Mouse (Mus musculus) natural killer cell, adult 2 months (primary cell): Measurements from ENCODE around the gene Gpc3.
A peak's percentile ranks its signal among the peaks of the same experiment; 100 is the strongest.

Source experiments
- DNase-seq, 2 experiments: peaks; one replicate each; pipeline ENCODE4 v3.0.0; 2022; ENCODE audit warnings: low spot score in 2 of 2

Gpc3 gene

DNA sequence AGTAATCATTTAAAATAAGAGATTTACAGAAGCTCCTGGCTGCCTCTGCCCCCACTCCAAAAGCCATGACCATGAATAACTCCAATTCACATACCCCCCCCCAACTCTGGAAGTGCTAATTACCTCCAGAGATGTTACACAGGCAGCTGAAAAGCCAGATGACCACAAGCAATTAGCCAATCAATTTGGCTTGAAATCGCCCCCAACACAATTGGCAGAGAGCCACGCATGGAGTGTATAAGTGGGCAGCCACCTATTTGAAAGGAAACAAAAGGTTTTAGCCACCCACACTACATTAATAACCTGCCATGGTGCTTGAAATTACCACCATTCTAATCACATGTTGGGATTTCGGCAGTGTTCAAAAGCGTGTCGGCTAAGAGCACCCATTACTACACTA lies 55.2 kb downstream of the Gpc3 start:
- no peak for DNase-seq

DNA sequence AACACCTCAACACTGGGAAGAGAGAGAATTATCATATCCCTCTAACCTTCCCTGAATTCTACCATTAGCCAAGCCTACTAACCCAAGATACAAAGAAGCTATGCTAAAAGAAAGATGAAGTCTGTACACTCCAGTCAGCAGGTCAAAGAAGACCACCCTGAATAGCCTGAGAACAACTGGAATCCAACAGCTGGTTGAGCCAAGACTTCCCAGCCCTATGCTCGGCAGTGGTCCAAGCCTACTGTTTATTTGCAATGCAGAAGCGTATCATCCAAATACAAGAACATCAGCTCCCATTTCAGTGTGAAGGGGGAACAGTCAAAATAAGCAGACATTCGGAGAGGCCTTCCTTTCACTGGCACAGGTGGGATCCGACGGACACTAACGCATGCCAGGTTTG lies 56.3 kb downstream of the Gpc3 start:
- DNase-seq, result no peak

DNA sequence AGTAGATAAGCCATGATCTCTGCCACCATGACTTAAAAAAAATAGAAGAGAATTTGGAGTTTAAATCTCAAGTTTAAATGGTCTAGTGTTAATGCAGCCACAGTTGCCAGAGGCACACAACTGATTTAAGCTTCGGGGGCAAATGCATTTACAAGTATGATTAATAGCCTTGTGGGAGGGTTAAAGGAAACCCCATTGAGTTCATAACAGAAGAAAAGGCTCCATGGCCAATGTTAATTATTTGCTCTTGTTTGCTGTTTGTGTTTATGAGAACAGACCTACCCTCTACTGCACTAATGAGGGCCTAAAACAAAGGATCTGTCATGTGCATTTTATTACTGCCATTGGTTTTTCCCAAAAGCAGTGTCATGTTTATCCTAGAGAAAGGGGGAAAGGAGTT lies 62.5 kb downstream of the Gpc3 start:
- no peak for DNase-seq

DNA sequence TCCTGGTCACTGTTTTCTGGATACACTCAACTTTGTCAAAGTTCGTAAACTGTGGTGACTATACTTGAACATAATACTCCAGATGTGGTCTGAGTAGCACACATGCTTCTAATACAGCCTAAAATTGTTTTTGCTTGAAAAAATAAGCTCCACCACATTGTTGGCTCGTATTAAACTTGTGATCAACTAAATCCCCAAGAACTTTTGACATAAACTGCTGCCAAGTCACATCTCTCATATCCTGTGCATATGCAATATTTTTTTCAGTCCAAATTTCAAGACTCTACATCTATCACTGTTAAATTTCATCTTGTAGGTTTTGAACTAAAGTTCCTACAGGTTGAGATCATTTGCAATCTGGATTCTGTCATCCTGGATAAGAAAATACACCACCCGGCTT lies 69.1 kb downstream of the Gpc3 start:
- DNase-seq, result no peak

DNA sequence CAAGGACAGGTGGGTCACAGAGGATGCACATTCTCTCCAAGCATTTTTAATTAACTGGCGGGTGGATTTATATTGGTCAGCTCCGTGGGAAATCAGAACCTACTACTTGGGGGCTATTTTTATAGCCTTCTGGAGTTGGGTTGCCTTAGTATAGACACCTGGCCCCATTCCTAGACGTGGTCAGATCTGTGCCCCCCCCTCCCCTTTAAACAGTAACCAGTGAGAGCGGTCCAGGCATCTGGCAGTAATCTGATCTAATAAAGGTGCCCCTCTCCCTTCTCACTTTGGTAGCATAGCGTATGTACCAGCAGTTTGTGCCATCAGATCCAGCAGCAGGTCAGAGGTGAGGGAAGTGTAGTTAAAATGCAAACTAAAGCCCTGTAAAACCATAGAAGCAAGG lies 76.5 kb downstream of the Gpc3 start:
- DNase-seq, result no peak

DNA sequence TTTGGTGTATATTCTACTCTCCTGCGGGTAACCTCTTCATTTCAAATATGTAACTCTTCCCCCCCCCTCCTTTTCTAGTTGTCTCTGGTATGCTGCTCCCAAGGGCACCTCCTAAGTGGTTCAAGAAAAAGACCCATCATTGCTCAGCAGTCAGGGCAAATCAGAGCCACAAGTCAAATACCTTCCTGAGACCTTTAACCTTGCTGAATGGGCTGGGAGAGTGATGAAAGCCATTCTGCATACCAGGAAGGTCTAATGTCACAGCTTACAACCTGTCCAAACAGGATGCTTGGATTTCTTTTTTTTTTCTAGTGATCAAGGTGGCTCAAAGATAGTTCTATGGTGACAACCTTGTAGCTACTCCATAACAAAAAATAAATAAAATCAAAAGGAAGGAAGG lies 80.0 kb downstream of the Gpc3 start:
- no peak for DNase-seq

DNA sequence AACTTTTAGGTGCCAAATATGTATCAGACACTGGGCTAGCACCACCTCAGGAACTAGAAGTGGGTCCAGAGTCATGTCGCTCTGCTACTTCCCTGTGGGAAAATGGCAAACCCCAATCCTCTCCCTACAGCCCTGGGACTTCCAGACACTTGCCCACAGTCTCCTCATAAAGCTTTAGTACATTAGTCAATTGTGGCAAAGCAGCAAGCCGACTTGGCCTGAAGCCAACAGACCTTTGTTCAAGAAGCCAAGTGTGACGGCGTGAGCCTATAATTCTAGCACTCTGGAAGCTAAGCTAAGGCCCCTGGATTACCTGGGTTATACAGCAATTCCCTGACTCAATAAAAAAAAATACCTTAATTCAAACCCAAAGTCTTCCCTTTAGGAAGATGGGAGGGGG lies 80.7 kb downstream of the Gpc3 start:
- no peak for DNase-seq

DNA sequence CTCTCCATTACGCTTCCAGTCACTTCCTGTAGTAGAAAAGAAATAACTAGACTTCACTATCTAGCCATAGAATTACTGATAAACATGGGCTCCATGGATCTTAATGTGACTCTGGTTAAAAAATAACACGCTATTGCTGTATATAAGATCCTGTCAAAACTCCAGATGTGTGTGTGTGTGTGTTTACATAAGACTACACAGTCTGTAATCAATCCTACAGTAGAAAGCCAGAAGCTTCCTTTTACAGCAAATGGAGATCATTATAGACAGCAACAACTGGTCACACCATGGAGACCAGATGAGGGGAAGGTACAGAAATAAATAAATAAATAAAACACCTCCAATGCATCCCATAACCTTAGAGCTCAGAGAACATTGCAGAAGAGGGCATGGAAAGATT lies 81.6 kb downstream of the Gpc3 start:
- DNase-seq, result no peak

DNA sequence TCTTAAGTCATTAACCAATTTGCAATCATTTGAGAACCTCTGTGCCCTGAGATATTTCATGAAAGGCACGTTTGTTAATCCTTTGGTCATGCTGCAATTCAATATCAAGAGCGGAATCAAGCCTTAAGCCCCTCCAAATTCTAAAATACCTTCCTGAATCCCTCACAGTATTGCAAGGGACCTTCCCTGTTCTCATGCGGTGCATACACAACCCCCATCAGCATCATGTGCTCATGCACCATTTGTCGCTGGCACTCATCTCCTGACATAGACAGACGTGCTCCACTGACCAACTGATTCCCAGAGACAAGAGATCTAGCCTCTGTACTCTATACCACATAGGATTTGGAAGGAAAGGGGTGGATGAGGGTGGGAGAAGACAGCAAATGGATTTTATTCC lies 87.7 kb downstream of the Gpc3 start:
- no peak for DNase-seq

DNA sequence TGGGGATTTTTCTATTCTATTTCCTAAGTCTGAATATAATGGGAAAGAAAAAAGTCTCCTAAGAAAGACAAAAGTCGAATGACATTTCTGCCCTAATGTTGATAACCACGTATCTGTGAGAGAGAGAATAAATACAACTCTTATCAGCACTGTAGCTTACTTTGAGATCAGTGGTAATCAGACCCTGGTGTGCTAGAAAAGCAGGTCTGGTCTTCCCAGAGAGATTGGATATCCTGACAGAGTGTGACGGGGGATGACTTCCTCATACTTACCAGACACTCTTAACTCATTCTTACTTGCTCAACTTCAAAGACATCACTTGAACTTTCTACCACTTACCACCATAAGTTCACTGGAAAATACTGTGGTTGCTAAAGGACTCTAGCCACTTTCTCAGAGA lies 88.6 kb downstream of the Gpc3 start:
- DNase-seq, result no peak

DNA sequence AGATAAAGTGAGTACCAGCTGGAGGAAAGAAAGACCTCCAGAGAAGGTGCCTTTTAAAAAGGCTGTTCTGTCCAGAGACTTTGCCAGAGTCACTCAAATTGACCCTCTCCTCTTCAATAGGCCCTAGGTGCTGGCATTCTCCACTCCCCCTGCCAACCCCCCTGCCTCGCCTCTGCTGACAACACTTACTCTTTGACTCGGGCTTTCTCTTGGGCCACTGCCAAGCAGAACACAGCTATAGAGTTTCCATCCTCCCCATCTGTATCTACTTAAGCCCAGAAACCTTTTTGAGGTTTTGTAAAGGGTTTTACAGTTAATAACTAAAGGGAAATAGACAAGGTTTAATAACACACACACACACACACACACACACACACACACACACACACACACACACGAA lies 99.2 kb downstream of the Gpc3 start:
- no peak for DNase-seq

DNA sequence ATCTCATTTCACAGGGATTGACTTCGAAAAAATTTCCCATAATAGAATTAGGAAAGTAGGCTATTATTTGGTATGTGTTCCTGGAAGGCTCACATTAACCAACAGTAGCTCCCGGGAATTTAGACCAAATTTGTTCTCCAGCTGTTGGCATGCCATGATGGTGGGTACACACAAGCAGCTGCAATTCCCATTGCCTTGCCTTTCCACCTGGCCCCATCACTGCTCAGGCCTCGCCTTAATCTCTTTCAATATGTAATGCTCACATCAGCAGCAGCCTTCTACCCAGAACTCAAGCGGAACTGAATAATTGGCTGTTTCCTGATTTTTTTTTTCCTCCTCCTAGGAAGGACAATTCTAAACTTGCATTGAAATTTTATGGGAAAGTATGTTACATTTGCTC lies 102.6 kb downstream of the Gpc3 start:
- DNase-seq, result no peak

DNA sequence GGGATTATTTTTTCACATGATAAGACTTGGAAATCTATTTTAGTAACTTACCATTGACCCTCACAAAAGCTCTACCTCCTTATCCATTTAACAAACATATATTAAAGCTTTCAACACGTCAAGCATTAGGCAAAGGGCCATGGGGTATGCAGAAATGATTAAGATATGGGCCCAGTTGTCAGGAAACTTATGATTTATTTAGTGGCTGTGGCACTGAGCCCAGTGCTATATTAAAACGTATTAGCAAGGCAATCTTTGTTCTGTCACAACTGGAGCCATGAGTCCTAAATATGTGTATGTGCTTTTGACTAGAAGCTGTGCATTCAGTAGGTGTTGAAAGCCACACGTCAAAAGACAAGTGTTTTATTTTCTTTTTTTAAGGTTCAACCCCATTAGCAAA lies 109.9 kb downstream of the Gpc3 start:
- no peak for DNase-seq

DNA sequence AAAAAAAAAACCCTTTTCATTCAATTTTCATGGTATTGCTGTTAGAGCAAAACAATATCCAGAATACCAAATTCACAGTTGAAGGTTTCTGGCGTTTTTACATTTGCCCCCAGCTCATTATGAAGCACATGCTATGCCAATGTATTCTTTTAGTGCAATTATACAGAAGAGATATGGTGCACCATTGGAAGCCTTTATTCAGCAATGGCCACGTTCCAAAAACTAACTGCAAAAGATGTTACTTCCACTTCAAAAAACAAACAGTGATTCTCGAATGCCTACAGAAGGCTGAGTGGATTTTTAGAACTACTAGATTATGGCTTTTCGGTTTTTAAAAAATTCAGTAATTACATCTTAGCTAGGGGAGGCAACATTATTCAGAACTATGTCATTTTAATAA lies 124.3 kb downstream of the Gpc3 start:
- no peak for DNase-seq

DNA sequence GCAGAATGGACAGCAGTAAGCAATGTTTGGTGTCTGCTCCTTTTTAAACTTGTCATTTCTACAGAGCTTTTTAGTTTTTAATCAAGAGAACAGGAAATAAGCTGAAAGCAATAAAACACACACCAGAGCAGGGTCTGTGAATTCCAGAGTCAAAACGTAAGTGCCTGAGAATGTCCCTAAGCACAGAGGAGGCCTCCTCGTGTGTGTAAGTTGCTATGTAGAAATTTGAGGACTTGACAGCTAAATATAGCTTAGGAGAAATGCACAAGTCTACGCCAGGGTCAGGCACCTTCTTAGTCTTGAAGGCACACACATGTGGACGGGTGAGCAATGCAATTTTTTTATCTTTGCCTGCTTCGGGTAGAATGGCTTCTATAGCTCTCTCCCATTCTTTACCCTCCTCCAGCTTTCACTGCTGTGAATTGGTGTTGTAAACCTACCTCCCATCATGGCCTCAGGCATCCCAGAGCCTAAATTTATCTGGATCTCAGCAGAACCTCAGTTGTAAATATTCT lies 158.6 kb downstream of the Gpc3 start:
- no peak for DNase-seq

DNA sequence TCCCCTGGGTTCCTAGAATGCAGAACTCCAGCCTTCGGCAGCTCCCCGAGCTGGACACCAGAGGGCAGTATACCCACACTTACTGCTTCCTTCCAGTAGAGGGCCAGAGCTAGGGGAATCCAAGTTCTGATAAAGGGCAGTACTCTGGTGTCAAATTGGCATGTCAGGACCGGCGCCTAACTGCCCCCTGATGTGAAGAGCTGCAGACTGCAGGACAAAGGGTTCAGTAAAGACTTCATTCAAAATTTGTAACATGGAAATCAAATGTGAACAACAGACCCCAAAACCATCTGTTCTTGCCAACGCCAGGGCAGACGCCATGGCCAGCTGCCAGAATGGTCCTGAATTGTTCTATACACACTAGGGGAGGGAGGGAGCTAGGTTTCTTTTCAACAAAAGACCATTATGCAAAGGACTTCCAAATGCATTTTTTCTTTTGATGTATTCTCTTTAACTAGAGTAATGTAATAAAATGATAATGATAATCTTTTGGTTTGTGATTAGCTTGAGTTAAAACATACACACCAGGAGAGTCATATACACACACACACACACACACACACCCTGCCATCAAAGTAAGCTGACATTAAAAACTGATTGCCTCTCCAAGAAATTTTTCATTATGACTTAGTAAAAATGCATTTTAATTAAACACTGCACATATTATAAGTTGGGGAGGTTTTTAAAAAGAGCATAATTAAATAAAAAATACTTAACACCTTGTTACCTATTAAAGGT lies 160.1 kb downstream of the Gpc3 start:
- peak; percentile 21 to 26 for DNase-seq

DNA sequence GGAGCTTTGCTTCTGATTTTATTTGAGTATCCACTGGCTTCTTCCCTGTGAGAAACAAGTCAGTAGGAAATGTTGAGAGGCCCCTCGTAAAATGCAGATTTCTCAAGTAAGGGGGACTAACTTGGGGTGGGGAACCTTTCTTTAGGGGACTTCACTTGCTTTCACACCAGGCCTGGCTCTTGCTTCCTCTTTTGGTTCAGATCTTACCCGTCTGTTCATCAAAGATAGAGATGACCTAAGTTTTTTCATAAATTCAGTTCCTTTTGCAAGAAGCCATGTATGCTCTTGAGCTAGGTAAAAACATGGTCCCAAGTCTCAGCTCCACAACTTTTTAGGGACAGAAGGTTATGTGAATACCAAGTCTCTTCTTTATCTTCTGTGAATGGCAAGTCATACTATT lies 164.6 kb downstream of the Gpc3 start:
- no peak for DNase-seq

DNA sequence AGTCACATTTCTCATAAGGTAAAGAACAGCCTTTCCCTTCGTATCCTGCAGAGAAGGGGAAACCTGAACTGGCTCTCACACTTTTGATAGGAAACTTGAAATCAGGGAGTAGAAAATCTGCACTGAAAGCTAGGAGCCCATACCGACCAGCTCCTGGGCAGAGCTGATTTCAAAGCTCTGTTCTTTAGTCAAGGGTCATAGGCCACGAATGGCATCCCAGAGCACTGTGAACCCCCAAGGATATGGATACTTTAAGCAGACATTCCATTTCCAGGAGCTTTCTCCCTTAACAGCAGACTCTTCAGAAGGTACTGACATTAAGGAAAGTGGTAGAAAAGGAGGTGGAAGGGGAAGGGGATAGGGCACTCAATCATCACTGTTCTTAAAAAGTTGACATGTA lies 165.3 kb downstream of the Gpc3 start:
- no peak for DNase-seq

DNA sequence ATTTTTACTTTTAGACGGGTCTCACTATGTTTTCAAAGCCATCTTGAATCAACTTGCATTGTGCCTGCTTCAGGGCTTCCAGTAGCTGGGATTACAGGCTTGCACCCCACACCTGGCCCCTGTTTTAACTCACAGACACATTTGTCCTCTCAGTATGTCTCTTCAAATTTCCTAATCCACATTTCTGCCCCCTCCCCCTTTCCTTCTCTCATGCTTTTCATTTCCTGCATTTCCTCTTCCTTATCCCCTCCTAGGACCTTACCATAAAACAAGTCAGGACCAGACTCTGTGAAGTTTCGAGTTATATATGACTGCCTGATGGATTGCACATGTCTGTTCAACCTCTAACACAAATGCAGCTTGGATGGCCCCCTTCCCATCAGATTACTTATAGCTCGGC lies 167.2 kb downstream of the Gpc3 start:
- no peak for DNase-seq

DNA sequence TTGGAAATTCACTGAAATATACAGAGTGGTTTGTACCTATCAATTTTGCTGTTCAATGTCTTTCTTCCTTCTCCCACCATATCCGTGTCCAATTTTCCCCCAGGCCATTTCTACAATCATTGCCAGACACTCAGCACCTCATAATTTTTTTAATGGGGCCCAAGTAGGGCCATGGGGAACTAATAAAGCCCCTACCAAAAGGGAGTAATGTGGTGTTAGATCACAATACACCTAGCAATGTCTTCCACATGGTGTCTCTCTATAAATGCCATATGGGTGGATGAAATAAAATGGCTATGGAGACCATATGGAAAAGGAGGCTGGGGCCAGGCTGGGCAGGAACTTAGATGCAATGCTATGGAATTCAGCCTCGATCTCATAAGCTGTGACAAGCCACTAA lies 168.8 kb downstream of the Gpc3 start:
- DNase-seq, result no peak

DNA sequence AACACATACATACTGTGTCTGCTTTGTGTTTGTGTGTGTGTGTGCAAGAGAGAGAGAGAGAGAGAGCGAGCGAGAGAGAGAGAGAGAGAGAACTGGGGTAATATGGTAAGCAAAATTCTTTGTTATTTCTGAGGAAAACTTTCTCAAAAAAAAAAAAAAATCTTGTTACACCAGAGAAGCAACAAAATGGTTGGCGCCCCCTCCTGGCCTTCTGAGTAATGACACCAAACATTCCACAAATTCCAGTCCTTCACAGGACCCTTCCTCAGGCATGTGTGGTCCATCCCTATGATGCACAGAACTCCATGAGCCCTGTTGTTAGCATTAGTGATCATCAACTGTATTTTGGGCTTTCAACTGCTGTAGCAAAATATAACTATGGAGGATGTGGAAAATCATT lies 172.0 kb downstream of the Gpc3 start:
- DNase-seq, result no peak

DNA sequence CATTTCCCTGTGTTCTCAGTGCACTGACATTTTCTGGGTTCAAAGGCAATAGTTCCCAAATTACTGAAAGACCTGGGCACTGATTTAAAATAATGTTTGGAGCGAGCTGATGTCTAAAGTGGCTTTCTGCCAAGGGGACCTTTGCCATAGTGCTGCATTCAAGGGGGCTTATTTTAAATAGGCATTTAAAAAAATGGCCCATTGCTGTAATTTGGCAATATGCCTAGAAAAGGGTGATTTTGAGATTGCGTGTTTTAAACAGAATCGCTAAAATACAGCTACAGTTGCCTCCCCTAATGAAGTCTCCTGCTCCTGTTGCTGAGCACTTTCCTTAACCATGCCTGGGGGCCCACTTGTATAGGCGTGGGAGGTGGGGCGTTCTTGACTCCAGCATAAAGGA lies 174.3 kb downstream of the Gpc3 start:
- DNase-seq, result no peak

DNA sequence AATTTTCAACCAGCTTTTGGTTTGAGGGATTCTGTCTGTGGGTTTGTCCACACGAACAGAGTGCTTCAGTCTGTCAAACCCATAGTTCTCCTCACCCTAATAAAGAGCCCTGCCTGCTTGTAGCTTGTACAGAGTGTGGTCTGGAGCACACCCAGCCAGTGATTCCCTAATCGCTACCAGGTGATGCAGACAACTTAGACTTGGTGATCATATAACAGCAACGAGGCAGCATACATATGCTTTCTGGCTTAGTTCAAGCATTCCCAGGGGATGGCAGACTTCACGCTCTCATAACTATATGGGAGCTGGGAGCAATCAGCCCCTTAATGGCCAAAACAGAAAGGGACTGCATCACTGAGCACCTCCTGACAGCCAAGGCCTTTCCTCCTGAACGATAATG lies 188.1 kb downstream of the Gpc3 start:
- DNase-seq, result no peak

DNA sequence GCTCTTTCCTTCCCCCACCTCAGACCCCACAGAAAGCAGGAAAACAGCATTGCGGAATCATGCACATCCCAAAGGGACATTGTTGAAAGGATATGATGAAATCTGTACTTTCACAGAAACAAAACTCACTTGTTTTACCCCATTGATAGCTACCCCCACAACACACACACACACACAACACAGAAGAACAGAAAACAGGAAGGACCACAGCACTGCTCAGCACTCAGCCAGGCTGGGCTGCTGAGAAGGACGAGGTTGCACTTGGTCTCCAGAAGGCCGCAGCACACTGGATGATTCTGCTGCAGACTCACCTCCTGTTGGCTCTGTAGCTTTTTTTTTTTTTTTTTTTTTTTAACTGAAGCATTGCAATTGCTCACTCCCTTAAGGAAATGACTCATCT lies 193.9 kb downstream of the Gpc3 start:
- DNase-seq, result no peak
